Mouse (Mus musculus): Measurements from ENCODE around the gene Cdhr2. TPM values are rescaled to one million over a fixed set of nuclear protein-coding genes. Genes with fewer than 3 reads are reported as not detected.

Cdhr2 gene
- polyA plus RNA-seq, 1 experiment from 2014 or later = not detected

- H3K36me3 ChIP-seq (replicated peaks; ENCODE audit: control insufficient read depth, insufficient read depth, low read depth, low read length) = no peaks in the 10 kb centered on the region
- no peak overlapping the region; the same call in 1 of the 2 replicates for H3K9ac ChIP-seq (replicated peaks; ENCODE audit: low read length)
- WGBS = 5% methylated on average over 44 of the region's 44 CpGs
- H3K4me3 ChIP-seq (ENCODE audit: low read depth, low read length) = peak overlapping the region; percentile 32
- no peak overlapping the region for H3K27ac ChIP-seq (replicated peaks; ENCODE audit: low read depth, low read length)
- H3K27me3 ChIP-seq (ENCODE audit: control insufficient read depth, insufficient read depth, low read length) = peaks cover 46% of the 10 kb centered on the region
- H3K9me3 ChIP-seq (replicated peaks; ENCODE audit: control insufficient read depth, low read length) = no peaks in the 10 kb centered on the region
- H3K4me1 ChIP-seq (ENCODE audit: control insufficient read depth, insufficient read depth, low read length) = peaks cover 3% of the 10 kb centered on the region; the same call in 1 of the 2 replicates
- peak overlapping the region; percentile 61 for H3K4me2 ChIP-seq (ENCODE audit: low read depth, low read length)
- ATAC-seq (replicated peaks; ENCODE audit: insufficient number of reproducible peaks, low FRiP score, low TSS enrichment, low read depth) = no peak
- DNase-seq (ENCODE audit: low spot score) = no peak
Observed at GRCm38 (mm10) chr13:54765281-54766191, 64.3 kb downstream of the Cdhr2 start.

- H3K4me1 ChIP-seq (ENCODE audit: control insufficient read depth, insufficient read depth, low read length) = peaks cover 3% of the 10 kb centered on the region; the same call in 1 of the 2 replicates
- H3K27me3 ChIP-seq (ENCODE audit: control insufficient read depth, insufficient read depth, low read length) = peaks cover 46% of the 10 kb centered on the region
- WGBS = 2% methylated on average over 35 of the region's 35 CpGs
- ATAC-seq (replicated peaks; ENCODE audit: insufficient number of reproducible peaks, low FRiP score, low TSS enrichment, low read depth) = peak; percentile 71
- H3K4me3 ChIP-seq (ENCODE audit: low read depth, low read length) = peak within 1 kb of the TSS; percentile 32
- no peaks in the 10 kb centered on the region for H3K36me3 ChIP-seq (replicated peaks; ENCODE audit: control insufficient read depth, insufficient read depth, low read depth, low read length)
- H3K9ac ChIP-seq (replicated peaks; ENCODE audit: low read length) = no peak within 1 kb of the TSS; the same call in 1 of the 2 replicates
- H3K9me3 ChIP-seq (replicated peaks; ENCODE audit: control insufficient read depth, low read length) = no peaks in the 10 kb centered on the region
- DNase-seq (ENCODE audit: low spot score) = peak; percentile 71
- no peak within 1 kb of the TSS for H3K27ac ChIP-seq (replicated peaks; ENCODE audit: low read depth, low read length)
- peak within 1 kb of the TSS; percentile 61 for H3K4me2 ChIP-seq (ENCODE audit: low read depth, low read length)
Observed at GRCm38 (mm10) chr13:54766192-54766768, 65.0 kb downstream of the Cdhr2 start, which contains the start of gene Sncb. Gene Sncb (minus strand): TSS chr13:54766595.

GRCm38 (mm10) chr13:54767012-54767411 is 65.8 kb downstream of the Cdhr2 start:
- Histone ChIP-seq H3K27me3 (ENCODE audit: control insufficient read depth, insufficient read depth, low read length) (peaks cover 46% of the 10 kb centered on the region), H3K9me3 (replicated peaks; ENCODE audit: control insufficient read depth, low read length) (no peaks in the 10 kb centered on the region), H3K27ac (replicated peaks; ENCODE audit: low read depth, low read length) (no peak overlapping the region), H3K4me1 (ENCODE audit: control insufficient read depth, insufficient read depth, low read length) (peaks cover 3% of the 10 kb centered on the region; the same call in 1 of the 2 replicates), H3K4me2 (ENCODE audit: low read depth, low read length) (no peak overlapping the region), H3K9ac (replicated peaks; ENCODE audit: low read length) (no peak overlapping the region), H3K4me3 (ENCODE audit: low read depth, low read length) (no peak overlapping the region), H3K36me3 (replicated peaks; ENCODE audit: control insufficient read depth, insufficient read depth, low read depth, low read length) (no peaks in the 10 kb centered on the region)
- ATAC-seq (replicated peaks; ENCODE audit: insufficient number of reproducible peaks, low FRiP score, low TSS enrichment, low read depth) (no peak), DNase-seq (ENCODE audit: low spot score) (no peak)
- 79% methylated on average over 4 of the region's 4 CpGs for WGBS

GRCm38 (mm10) chr13:54780592-54780991 is 79.3 kb downstream of the Cdhr2 start:
- Histone ChIP-seq H3K27me3 (ENCODE audit: control insufficient read depth, insufficient read depth, low read length) (no peaks in the 10 kb centered on the region), H3K4me3 (ENCODE audit: low read depth, low read length) (no peak overlapping the region), H3K36me3 (replicated peaks; ENCODE audit: control insufficient read depth, insufficient read depth, low read depth, low read length) (no peaks in the 10 kb centered on the region), H3K9me3 (replicated peaks; ENCODE audit: control insufficient read depth, low read length) (no peaks in the 10 kb centered on the region), H3K9ac (replicated peaks; ENCODE audit: low read length) (no peak overlapping the region), H3K4me1 (ENCODE audit: control insufficient read depth, insufficient read depth, low read length) (no peaks in the 10 kb centered on the region), H3K27ac (replicated peaks; ENCODE audit: low read depth, low read length) (no peak overlapping the region), H3K4me2 (ENCODE audit: low read depth, low read length) (no peak overlapping the region)
- ATAC-seq (replicated peaks; ENCODE audit: insufficient number of reproducible peaks, low FRiP score, low TSS enrichment, low read depth) = no peak
- 74% methylated on average over 3 of the region's 3 CpGs for WGBS
- DNase-seq (ENCODE audit: low spot score) = no peak

- Histone ChIP-seq H3K9me3 (replicated peaks; ENCODE audit: control insufficient read depth, low read length) (no peaks in the 10 kb centered on the region), H3K27me3 (ENCODE audit: control insufficient read depth, insufficient read depth, low read length) (no peaks in the 10 kb centered on the region), H3K4me3 (ENCODE audit: low read depth, low read length) (no peak overlapping the region), H3K4me1 (ENCODE audit: control insufficient read depth, insufficient read depth, low read length) (no peaks in the 10 kb centered on the region), H3K9ac (replicated peaks; ENCODE audit: low read length) (no peak overlapping the region), H3K36me3 (replicated peaks; ENCODE audit: control insufficient read depth, insufficient read depth, low read depth, low read length) (no peaks in the 10 kb centered on the region), H3K27ac (replicated peaks; ENCODE audit: low read depth, low read length) (no peak overlapping the region), H3K4me2 (ENCODE audit: low read depth, low read length) (no peak overlapping the region)
- DNase-seq (ENCODE audit: low spot score) (no peak), ATAC-seq (replicated peaks; ENCODE audit: insufficient number of reproducible peaks, low FRiP score, low TSS enrichment, low read depth) (no peak)
- WGBS = 82% methylated on average over 3 of the region's 3 CpGs
Observed at GRCm38 (mm10) chr13:54781086-54781485, 79.8 kb downstream of the Cdhr2 start.

- no peaks in the 10 kb centered on the region for H3K9me3 ChIP-seq (replicated peaks; ENCODE audit: control insufficient read depth, low read length)
- no peaks in the 10 kb centered on the region for H3K4me1 ChIP-seq (ENCODE audit: control insufficient read depth, insufficient read depth, low read length)
- no peak overlapping the region for H3K4me2 ChIP-seq (ENCODE audit: low read depth, low read length)
- H3K4me3 ChIP-seq (ENCODE audit: low read depth, low read length) = no peak overlapping the region
- DNase-seq (ENCODE audit: low spot score) (no peak), ATAC-seq (replicated peaks; ENCODE audit: insufficient number of reproducible peaks, low FRiP score, low TSS enrichment, low read depth) (no peak)
- H3K27me3 ChIP-seq (ENCODE audit: control insufficient read depth, insufficient read depth, low read length) = no peaks in the 10 kb centered on the region
- no peak overlapping the region for H3K27ac ChIP-seq (replicated peaks; ENCODE audit: low read depth, low read length)
- H3K9ac ChIP-seq (replicated peaks; ENCODE audit: low read length) = no peak overlapping the region
- no peaks in the 10 kb centered on the region for H3K36me3 ChIP-seq (replicated peaks; ENCODE audit: control insufficient read depth, insufficient read depth, low read depth, low read length)
- WGBS = 47% methylated on average over 2 of the region's 2 CpGs
Observed at GRCm38 (mm10) chr13:54783235-54783634, 82.0 kb downstream of the Cdhr2 start.

GRCm38 (mm10) chr13:54783698-54784097 is 82.4 kb downstream of the Cdhr2 start, which contains the start of gene Eif4e1b:
Gene Eif4e1b (plus strand): TSS chr13:54783998.
- no peaks in the 10 kb centered on the region for H3K36me3 ChIP-seq (replicated peaks; ENCODE audit: control insufficient read depth, insufficient read depth, low read depth, low read length)
- no peaks in the 10 kb centered on the region for H3K9me3 ChIP-seq (replicated peaks; ENCODE audit: control insufficient read depth, low read length)
- no peaks in the 10 kb centered on the region for H3K4me1 ChIP-seq (ENCODE audit: control insufficient read depth, insufficient read depth, low read length)
- no peak within 1 kb of the TSS for H3K27ac ChIP-seq (replicated peaks; ENCODE audit: low read depth, low read length)
- H3K27me3 ChIP-seq (ENCODE audit: control insufficient read depth, insufficient read depth, low read length) = no peaks in the 10 kb centered on the region
- WGBS = 79% methylated on average over 4 of the region's 4 CpGs
- ATAC-seq (replicated peaks; ENCODE audit: insufficient number of reproducible peaks, low FRiP score, low TSS enrichment, low read depth) (no peak), DNase-seq (ENCODE audit: low spot score) (no peak)
- H3K9ac ChIP-seq (replicated peaks; ENCODE audit: low read length) = no peak within 1 kb of the TSS
- H3K4me2 ChIP-seq (ENCODE audit: low read depth, low read length) = no peak within 1 kb of the TSS
- H3K4me3 ChIP-seq (ENCODE audit: low read depth, low read length) = no peak within 1 kb of the TSS
